Mouse (Mus musculus): Measurements from ENCODE around the gene Krtap22-2.
"Not testable (repeated sequence)": the region's sequence is repeated elsewhere in the genome, so short reads cannot be mapped to it uniquely, and the experiment has no call there.

Krtap22-2 gene

GRCm38 (mm10) chr16:89010659-89011058 lies at the start of gene Krtap22-2:
Krtap22-2 (minus strand) TSS chr16:89010759.
- DNase-seq: no peak

GRCm38 (mm10) chr16:89047783-89048182 lies 37.2 kb upstream of the Krtap22-2 start, which contains the start of gene Krtap6-5:
Krtap6-5 (minus strand) TSS chr16:89047883.
- DNase-seq: no peak

- DNase-seq: not testable (repeated sequence)
Measured at GRCm38 (mm10) chr16:89041372-89041771, 30.8 kb upstream of the Krtap22-2 start, which contains the start of gene Gm10228. Gm10228 (minus strand) TSS chr16:89041472.

DNA sequence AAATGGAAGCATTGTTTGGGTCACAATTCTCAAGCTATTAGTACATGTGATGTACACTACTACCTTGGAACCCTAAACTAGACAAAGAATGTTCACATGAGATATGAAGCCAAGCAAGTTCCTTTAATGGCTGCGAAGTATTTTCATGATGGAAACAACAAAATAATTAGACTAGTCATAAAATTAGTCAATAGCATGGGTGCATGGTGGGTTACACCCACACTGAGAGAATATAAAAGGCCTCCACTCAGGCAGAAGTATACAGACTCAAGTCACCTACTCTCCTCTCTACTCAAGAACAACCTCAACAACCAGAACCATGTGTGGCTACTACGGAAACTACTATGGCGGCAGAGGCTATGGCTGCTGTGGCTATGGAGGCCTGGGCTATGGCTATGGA lies 20.8 kb upstream of the Krtap22-2 start, which contains the start of gene Krtap6-1:
Gene Krtap6-1, plus strand, starts transcription at position 301 of the 400 bp plus-strand sequence.
- not testable (repeated sequence) for DNase-seq

DNA sequence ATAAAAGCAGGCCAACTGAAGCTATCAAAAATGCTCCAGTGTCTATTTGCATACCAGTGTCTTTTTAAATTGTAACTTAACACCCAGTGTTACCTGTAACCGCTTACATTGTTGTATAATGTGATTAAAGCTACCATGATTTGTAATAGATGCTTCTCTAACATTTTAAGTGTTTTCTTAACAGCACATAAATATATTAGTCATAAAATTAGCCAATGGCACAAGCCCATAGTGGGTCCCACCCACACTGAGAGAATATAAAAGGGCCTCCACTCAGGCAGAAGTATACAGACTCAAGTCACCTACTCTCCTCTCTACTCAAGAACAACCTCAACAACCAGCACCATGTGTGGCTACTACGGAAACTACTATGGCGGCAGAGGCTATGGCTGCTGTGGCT lies 4.4 kb upstream of the Krtap22-2 start, which contains the start of gene Gm10229:
Gene Gm10229, plus strand, starts transcription at position 301 of the 400 bp plus-strand sequence.
- not testable (repeated sequence) for DNase-seq

DNA sequence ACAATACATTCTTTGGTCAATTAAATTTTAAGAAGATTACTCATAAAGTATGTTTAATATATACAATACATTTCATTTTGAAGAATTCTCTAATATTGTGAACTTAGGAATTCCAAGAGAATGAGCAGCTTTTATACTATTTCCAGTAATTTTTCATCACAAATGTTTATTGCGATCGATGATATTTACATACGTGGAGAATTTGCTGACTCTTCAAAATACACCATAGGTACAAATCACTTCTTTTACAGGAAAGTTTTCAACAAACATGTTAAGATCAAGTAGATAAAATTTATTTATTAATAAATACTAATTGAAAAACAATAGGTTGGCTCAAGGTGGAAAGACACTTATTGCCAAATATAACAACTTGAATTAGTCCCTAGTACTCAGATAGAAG lies 3.4 kb upstream of the Krtap22-2 start:
- DNase-seq: no peak

DNA sequence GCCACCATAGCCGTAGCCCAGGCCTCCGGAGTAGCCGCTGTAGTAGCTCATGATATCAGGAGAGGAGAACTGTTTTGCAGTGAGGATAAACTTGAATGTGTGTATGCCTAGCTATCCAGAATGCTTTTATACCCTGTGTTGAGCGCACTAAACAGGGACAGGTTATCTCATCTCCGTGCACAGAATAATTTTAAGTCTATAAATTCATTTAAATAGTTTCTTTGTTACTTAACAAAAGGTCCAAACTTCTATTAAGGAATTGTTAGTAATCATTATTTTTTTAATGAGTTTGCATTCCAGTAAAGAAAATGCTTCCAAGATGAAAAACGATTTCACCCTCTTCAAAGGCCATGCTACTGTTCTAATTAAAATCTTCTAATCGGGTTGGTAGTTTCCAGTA lies 47.8 kb downstream of the Krtap22-2 start, which contains the start of gene Krtap16-3:
Gene Krtap16-3, minus strand, starts transcription at position 101 of the 400 bp plus-strand sequence.
- DNase-seq: no peak

Data from cerebellum, adult 9-11 months (tissue).